Mouse (Mus musculus) ES-Bruce4 (cell line): ENCODE results near the gene 4930404H24Rik. TPM values are rescaled to one million over a fixed set of nuclear protein-coding genes. Genes with fewer than 3 reads are reported as not detected.

ENCODE experiments used
- H3K27ac ChIP-seq: 2 replicates; pipeline ENCODE4 v1.5.1; 2012; ENCODE audit warnings: low read length, inconsistent platforms; ENCODE audit not compliant: insufficient read depth
- H3K27me3 ChIP-seq: 2 replicates; pipeline ENCODE4 v1.6.1; 2012; ENCODE audit warnings: mild to moderate bottlenecking, low read length, inconsistent platforms; ENCODE audit not compliant: control insufficient read depth, poor library complexity, insufficient read depth, severe bottlenecking
- H3K36me3 ChIP-seq: 2 replicates; pipeline ENCODE4 v1.6.1; 2012; ENCODE audit warnings: inconsistent platforms, mild to moderate bottlenecking, low read length, moderate library complexity; ENCODE audit not compliant: control insufficient read depth, poor library complexity, insufficient read depth, severe bottlenecking
- H3K4me1 ChIP-seq: one replicate; pipeline ENCODE4 v1.8.1; 2011; ENCODE audit warnings: low read length; ENCODE audit not compliant: control insufficient read depth, insufficient read depth
- H3K4me3 ChIP-seq: 2 replicates; pipeline ENCODE4 v1.5.1; 2011; ENCODE audit warnings: low read depth, mild to moderate bottlenecking, low read length
- H3K9ac ChIP-seq: 2 replicates; pipeline ENCODE4 v1.6.1; 2012; ENCODE audit warnings: low read depth, mild to moderate bottlenecking, inconsistent platforms; ENCODE audit not compliant: poor library complexity, severe bottlenecking
- H3K9me3 ChIP-seq: replicated peaks from 2 replicates; pipeline ENCODE4 v1.6.1; 2012; ENCODE audit warnings: mild to moderate bottlenecking, low read length, inconsistent platforms; ENCODE audit not compliant: control insufficient read depth, poor library complexity, insufficient read depth, severe bottlenecking
- CTCF ChIP-seq: IDR thresholded peaks from one replicate; pipeline ENCODE4 v1.8.1; 2011; ENCODE audit warnings: low read depth, low read length
- EP300 ChIP-seq: IDR thresholded peaks from 2 replicates; pipeline ENCODE4 v1.6.1; 2011; ENCODE audit warnings: low read depth, low read length; ENCODE audit not compliant: insufficient read depth
- POLR2A ChIP-seq: IDR thresholded peaks from one replicate; pipeline ENCODE4 v1.8.1; 2011; ENCODE audit warnings: low read length; ENCODE audit not compliant: insufficient read depth
- polyA plus RNA-seq: library from polyadenylated mRNA; stranded (reverse); fragments of >200 nt; gene quantifications from 2 replicates; pipeline ENCODE4 v1.2.4, GENCODE M21; 2011; ENCODE audit warnings: low read depth; ENCODE audit not compliant: missing spikeins, insufficient read depth, insufficient read length

4930404H24Rik gene
- polyA plus RNA-seq, 1 experiment: not detected

- H3K9me3 ChIP-seq: no peaks in the 10 kb centered on the region
- no peak overlapping the region for H3K4me3 ChIP-seq
- no peaks in the 10 kb centered on the region for H3K27me3 ChIP-seq
- TF ChIP-seq EP300 (no peak), POLR2A (no peak), CTCF (no peak)
- no peaks in the 10 kb centered on the region for H3K4me1 ChIP-seq
- H3K9ac ChIP-seq: no peak overlapping the region
- no peaks in the 10 kb centered on the region for H3K36me3 ChIP-seq
- H3K27ac ChIP-seq: no peak overlapping the region
Observed at GRCm38 (mm10) chr2:153475114-153476112, 17.2 kb upstream of the 4930404H24Rik start.

GRCm38 (mm10) chr2:153478583-153478982 is 14.0 kb upstream of the 4930404H24Rik start:
- no peaks in the 10 kb centered on the region for H3K27me3 ChIP-seq
- TF ChIP-seq CTCF: peak; percentile 89
- no peak for TF ChIP-seq POLR2A
- no peaks in the 10 kb centered on the region for H3K4me1 ChIP-seq
- H3K36me3 ChIP-seq: no peaks in the 10 kb centered on the region
- H3K4me3 ChIP-seq: no peak overlapping the region
- H3K9me3 ChIP-seq: no peaks in the 10 kb centered on the region
- no peak overlapping the region for H3K9ac ChIP-seq
- H3K27ac ChIP-seq: no peak overlapping the region

GRCm38 (mm10) chr2:153479486-153479885 is 13.1 kb upstream of the 4930404H24Rik start:
- Histone ChIP-seq H3K36me3 (no peaks in the 10 kb centered on the region), H3K27ac (no peak overlapping the region), H3K4me1 (no peaks in the 10 kb centered on the region), H3K9me3 (no peaks in the 10 kb centered on the region), H3K9ac (no peak overlapping the region), H3K27me3 (no peaks in the 10 kb centered on the region), H3K4me3 (no peak overlapping the region)
- TF ChIP-seq POLR2A (no peak), EP300 (no peak), CTCF (no peak)

GRCm38 (mm10) chr2:153481108-153481860 is 11.3 kb upstream of the 4930404H24Rik start:
- no peaks in the 10 kb centered on the region for H3K9me3 ChIP-seq
- no peaks in the 10 kb centered on the region for H3K36me3 ChIP-seq
- H3K27me3 ChIP-seq: no peaks in the 10 kb centered on the region
- H3K4me1 ChIP-seq: no peaks in the 10 kb centered on the region
- no peak overlapping the region for H3K27ac ChIP-seq
- no peak overlapping the region for H3K9ac ChIP-seq
- TF ChIP-seq CTCF (no peak), EP300 (no peak), POLR2A (no peak)
- no peak overlapping the region for H3K4me3 ChIP-seq

DNA sequence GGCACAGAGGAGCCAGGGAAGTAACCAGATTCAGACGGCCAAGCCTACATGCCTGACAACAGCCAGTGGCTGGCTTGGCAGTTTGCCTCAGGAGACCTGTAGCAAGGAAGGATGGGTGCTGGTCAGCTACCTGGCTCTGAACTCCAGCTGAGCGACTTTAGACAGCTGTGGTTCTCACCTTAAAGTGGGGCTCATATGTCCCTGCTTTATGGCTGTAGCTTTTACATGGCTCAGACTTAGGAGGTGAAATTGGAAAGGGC is 10.8 kb upstream of the 4930404H24Rik start:
- Histone ChIP-seq H3K4me3 (no peak overlapping the region), H3K9me3 (no peaks in the 10 kb centered on the region), H3K27ac (no peak overlapping the region), H3K27me3 (no peaks in the 10 kb centered on the region), H3K9ac (no peak overlapping the region), H3K36me3 (no peaks in the 10 kb centered on the region), H3K4me1 (no peaks in the 10 kb centered on the region)
- no peak for TF ChIP-seq POLR2A
- no peak for TF ChIP-seq EP300
- no peak for TF ChIP-seq CTCF
